Mouse (Mus musculus): Measurements from ENCODE around the gene Tsx.
"Not testable (repeated sequence)": the region's sequence is repeated elsewhere in the genome, so short reads cannot be mapped to it uniquely, and the experiment has no call there.

The Tsx gene

GRCm38 (mm10) chrX:103414167-103414566 is at the start of gene Tsx:
Gene Tsx (plus strand): TSS chrX:103414467.
- no peak for DNase-seq (ENCODE audit: low spot score)

DNA sequence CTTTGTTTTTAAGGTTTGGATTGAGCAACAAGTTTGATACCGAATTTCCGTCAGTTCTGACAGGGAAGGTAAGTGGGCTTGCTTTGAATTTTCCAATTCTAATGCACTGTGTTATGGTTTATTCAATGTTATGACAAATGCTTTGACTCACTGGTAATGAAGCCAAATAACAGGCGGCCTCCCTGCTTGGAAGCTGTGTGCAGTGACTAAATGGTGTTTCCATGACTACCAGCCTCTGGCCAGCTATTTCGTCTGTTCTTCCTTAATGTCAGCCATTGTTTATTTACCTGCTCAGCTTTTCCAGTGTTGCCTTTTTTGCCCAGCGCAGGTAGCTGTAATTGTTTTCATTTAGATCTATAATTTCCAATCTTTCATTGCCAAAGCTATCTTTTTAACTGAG is 48.1 kb upstream of the Tsx start:
- no peak for DNase-seq (ENCODE audit: low spot score)

- DNase-seq (ENCODE audit: low spot score): no peak
Observed at GRCm38 (mm10) chrX:103368650-103369049, 45.6 kb upstream of the Tsx start.

DNA sequence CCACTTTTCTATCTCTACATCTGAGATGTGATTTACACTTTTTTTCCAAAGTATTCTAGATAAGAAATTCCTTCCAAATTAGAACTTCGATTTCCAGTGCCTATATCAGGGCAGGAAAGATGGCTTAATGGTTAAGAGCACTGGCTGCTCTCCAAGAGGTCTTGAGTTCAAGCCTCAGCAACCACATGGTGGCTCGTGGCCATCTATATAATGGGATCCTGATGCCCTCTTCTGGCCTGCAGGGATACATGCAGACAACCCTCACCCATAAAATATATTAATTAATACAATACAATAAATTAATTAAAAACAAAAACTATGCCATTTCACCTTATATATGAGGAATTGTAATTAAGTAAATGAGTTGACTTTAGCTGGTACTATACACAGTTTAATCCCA is 43.0 kb upstream of the Tsx start:
- DNase-seq (ENCODE audit: low spot score): no peak

- DNase-seq (ENCODE audit: low spot score): peak; percentile 34
Observed at GRCm38 (mm10) chrX:103371627-103372026, 42.6 kb upstream of the Tsx start.

GRCm38 (mm10) chrX:103374250-103374649 is 40.0 kb upstream of the Tsx start:
- peak; percentile 33 for DNase-seq (ENCODE audit: low spot score)

DNA sequence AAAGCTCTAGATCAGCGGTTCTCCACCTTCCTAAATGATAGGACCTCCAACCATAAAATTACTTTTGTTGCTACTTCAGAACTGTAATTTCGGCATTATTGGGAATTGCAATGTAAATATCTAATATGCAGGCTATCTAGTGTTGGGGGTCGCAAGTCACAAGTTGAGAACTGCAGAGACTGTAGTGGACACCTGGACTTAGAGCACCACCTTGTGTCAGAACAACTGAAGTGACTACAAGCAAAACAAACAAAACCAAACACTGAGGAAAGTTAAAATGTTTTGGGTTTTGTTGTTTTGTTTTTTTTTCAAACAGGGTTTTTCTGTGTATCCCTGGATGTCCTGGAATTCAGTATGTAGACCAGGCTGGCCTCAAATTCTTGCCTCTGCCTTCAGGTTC is 29.7 kb upstream of the Tsx start:
- DNase-seq (ENCODE audit: low spot score): no peak

DNA sequence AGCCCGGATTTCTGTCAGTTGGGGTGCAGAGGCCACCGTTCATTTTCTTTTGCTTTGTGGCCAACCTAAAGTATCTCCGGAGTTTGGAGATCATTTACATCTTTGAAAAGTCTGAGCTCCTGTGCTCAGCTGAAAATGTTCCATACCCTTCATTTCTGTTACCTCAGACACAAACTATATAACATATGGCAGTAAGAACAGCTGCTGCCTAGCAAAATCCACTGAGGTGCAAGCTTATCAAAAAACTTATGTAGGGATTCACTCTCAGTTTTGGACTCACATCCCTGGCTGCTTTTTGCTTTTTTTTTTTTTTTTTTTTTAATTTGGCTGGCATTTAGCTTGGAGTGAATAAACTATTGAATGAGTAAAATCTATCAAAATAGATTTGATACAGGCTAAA is 26.1 kb upstream of the Tsx start:
- no peak for DNase-seq (ENCODE audit: low spot score)

GRCm38 (mm10) chrX:103393841-103394240 is 20.4 kb upstream of the Tsx start:
- DNase-seq (ENCODE audit: low spot score): no peak

DNA sequence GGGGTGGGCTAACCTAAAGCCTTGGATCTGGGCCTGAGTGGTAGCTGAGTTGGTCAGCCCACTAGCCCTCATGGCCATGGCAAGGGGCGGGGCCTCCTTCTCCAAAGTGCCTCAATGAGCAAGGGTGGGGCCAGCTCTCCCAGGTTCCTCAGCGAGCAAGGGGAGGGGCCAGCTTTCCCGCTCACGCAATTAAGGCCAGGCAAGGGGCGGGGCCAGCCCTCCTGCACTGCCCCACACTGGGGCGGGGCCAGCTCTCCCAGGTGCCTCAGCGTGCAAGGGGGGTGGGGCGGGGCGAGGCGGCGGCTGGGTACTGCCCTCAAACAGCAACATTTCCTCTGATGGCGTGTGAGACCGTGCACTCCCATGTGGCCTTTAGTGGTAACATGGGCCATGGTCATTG is 9.2 kb upstream of the Tsx start:
- DNase-seq (ENCODE audit: low spot score): peak; percentile 1

GRCm38 (mm10) chrX:103421710-103422109 is 7.4 kb downstream of the Tsx start, which contains the start of gene Gm26992:
Gene Gm26992 (plus strand): TSS chrX:103422010.
- DNase-seq (ENCODE audit: low spot score): no peak

GRCm38 (mm10) chrX:103427677-103428076 is 13.4 kb downstream of the Tsx start:
- DNase-seq (ENCODE audit: low spot score): no peak

- DNase-seq (ENCODE audit: low spot score): no peak
Observed at GRCm38 (mm10) chrX:103432293-103432692, 18.0 kb downstream of the Tsx start.

GRCm38 (mm10) chrX:103438023-103438422 is 23.8 kb downstream of the Tsx start:
- no peak for DNase-seq (ENCODE audit: low spot score)

DNA sequence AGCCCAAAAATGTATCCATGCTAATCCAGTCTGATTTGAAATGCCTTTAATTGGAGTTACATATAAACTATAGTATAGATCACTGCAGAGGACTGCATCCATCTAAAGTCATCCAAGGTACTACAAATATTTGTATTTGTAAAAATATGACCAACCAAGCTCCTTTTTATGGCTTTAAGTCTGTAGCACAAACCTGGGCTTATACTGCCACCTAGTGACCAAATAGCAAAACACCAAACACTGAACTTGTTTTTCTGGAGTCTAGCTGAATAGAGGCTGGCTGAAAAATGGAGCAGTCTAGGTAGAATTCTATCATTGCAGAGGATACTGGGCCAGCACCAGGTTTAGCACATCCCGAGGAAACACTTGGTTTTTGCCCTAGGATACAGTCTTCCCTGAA is 26.5 kb downstream of the Tsx start:
- DNase-seq (ENCODE audit: low spot score): peak; percentile 84

DNA sequence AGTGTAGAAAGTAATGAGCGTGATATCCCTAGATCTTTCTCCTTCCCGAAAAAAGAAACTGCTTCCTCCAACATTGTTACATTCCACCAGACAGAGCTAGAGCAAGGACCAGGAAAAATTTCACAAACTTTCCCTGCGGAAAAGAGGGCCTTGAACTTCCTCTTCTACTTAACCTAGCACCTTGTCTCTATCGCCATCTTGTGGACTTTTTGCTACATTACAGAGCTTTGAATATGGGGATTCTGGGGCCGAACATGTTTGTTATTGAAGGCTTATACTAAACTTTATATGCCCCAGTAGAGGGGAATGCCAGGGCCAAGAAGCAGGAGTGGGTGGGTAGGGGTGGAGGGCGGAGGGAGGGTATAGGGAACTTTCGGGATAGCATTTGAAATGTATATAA is 29.5 kb downstream of the Tsx start:
- peak; percentile 76 for DNase-seq (ENCODE audit: low spot score)

- DNase-seq (ENCODE audit: low spot score): peak; percentile 8
Observed at GRCm38 (mm10) chrX:103447539-103448169, 33.4 kb downstream of the Tsx start.

GRCm38 (mm10) chrX:103448429-103448828 is 34.2 kb downstream of the Tsx start:
- DNase-seq (ENCODE audit: low spot score): not testable (repeated sequence)

- DNase-seq (ENCODE audit: low spot score): not testable (repeated sequence)
Observed at GRCm38 (mm10) chrX:103448943-103449722, 34.9 kb downstream of the Tsx start.

DNA sequence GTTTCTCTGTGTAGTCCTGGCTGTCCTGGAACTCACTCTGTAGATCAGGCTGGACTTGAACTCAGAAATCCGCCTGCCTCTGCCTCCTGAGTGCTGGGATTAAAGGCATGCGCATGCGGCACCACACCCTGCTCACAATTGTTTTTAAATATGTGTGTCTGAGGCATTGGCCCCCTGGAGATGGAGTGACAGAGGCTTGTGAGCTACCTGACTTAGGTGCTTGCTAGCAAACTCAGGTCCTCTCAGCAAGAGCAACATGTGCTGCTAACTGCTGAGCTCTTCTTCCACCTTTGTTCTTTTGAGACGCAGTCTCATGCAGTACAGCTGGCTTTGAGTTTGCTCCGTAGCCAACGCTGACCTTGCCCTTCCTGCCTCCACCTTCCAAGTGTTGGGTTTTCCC is 38.5 kb downstream of the Tsx start:
- DNase-seq (ENCODE audit: low spot score): no peak

DNA sequence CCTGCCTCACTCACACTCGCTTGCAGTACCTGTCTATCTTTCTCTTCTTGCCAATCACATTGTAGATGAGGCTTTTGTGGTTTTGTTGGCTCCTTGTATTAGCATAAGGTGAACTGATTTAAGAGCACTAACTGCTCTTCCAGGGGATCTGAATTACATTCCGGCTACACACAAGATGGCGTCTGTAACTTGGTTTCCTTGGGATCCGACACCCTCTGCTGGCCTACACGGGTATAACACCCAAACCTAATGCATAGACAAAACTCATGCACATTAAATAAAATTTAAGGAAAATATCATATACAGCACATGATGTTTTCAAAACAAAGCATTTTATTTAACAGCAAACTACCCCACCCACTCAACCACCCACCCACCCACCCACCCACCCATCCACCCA is 45.8 kb downstream of the Tsx start:
- DNase-seq (ENCODE audit: low spot score): peak; percentile 32

GRCm38 (mm10) chrX:103468998-103469397 is 54.7 kb downstream of the Tsx start:
- DNase-seq (ENCODE audit: low spot score): no peak

DNA sequence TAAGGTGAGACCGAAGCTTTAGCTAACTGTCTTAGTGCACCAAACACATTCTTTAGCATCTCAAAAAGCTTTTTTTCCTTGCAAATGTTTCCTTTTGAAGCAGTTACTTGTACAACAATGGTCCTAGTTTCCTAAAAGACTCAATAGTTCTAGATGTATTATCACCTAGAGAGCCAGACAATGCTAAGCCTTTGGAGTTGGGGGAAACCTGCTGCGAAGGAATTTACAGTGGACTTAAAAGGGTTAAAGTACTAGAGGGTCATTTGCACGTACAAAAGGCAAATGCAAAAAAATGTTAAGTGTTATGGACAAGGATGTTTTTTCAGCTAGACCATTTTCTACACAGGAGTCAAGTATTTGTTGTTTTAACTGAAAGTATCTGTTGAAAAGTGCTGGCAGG is 58.1 kb downstream of the Tsx start:
- no peak for DNase-seq (ENCODE audit: low spot score)
